Mouse (Mus musculus) B cell, adult 2 months (primary cell): ENCODE measurements around the gene Plcb4.
"Not testable (repeated sequence)": the region's sequence is repeated elsewhere in the genome, so short reads cannot be mapped to it uniquely, and the experiment has no call there.

Experiments used
- DNase-seq, 2 experiments: peaks; one replicate each; pipeline ENCODE4 v3.0.0; 2022

Plcb4 gene

DNA sequence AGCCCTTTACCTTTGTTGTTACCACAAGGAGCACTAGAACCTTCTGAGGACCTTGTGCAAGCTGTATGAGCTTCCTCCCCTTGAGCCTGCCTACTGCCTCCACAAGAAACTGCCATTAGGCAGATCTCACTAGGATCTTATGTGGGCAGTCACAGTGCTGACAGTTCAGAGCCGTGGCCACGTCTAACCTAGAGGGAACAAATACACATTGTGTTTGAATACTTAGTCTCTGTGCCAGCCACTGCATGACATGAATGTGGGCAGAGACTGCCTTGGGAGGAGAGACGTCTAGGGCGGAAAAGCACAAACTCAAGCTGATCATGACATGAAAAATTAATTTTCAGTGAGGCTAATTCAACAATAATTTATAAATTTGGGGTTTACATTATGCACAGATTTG lies 239.2 kb downstream of the Plcb4 start:
- no peak for DNase-seq

DNA sequence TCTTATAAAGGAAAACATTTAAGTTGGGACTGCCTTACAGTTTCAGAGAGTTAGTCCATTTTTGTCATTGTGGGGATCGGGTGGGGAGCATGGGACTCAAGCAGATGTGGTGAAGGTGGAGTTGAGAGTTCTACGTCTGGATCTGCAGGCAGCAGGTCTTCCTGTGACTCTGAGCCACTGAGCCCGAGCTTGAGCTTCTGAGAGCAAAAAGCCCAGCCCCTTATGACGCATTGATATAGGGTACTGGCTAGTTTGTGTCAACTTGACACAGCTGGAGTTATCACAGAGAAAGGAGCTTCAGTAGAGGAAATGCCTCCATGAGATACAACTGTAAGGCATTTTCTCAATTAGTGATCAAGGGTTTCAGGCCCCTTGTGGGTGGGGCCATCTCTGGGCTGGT lies 241.1 kb downstream of the Plcb4 start:
- DNase-seq, result not testable (repeated sequence)

DNA sequence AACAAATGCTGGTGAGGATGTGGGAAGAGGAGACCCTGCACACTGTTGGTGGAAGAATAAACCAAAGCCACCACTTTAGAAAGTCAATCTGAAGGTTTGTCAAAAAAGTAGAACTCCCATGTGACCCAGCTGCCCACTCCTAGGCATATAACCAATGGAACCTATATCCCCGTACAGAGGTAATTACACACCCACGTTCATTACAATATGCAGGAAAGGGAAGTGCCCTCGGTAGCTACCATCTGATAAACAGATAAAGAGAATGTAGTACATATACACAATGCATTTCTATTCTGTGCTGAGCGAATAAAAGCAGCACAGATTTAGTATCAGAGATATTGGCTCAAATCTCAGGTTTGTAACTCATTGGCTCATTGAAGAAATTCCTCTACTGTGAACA lies 242.2 kb downstream of the Plcb4 start:
- no peak for DNase-seq

DNA sequence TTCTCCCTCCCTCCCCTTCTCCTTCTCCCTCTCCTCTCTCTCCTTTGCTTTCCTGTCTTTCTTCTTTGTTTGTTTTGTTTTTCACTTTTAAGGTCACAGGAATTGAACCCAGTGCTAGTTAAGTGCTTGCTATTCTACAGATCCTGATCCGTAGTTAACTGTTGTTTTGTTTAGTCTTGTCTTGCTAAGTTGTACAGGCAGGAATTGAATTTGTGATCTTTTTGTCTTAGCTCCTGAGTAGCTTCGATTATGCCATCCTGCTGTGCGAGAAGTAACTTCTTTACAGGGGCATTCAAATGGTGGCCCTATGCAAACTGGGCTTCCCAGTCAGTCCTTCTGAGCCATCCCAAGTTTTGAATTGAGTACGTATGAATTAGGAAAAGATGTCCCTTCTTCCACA lies 245.5 kb downstream of the Plcb4 start:
- no peak for DNase-seq

DNA sequence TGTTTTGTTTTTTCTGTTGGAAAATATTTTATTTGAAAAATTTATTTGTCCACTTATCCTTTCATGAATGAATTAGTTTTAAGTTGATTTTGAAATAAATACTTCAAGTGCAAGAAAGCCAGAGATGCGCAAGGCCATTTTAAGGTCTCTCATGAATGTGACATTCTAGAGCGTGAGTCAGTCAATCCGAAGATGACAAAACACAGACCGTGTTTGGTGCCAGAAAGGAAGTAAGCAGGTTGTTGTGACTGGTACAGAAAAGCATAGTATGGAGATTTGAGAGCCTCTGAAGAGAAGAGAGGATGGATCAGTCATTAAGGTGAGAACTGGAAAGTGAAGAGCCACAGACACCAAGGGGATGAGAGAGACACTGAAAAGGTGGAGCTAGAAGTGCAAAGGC lies 246.0 kb downstream of the Plcb4 start:
- no peak for DNase-seq

DNA sequence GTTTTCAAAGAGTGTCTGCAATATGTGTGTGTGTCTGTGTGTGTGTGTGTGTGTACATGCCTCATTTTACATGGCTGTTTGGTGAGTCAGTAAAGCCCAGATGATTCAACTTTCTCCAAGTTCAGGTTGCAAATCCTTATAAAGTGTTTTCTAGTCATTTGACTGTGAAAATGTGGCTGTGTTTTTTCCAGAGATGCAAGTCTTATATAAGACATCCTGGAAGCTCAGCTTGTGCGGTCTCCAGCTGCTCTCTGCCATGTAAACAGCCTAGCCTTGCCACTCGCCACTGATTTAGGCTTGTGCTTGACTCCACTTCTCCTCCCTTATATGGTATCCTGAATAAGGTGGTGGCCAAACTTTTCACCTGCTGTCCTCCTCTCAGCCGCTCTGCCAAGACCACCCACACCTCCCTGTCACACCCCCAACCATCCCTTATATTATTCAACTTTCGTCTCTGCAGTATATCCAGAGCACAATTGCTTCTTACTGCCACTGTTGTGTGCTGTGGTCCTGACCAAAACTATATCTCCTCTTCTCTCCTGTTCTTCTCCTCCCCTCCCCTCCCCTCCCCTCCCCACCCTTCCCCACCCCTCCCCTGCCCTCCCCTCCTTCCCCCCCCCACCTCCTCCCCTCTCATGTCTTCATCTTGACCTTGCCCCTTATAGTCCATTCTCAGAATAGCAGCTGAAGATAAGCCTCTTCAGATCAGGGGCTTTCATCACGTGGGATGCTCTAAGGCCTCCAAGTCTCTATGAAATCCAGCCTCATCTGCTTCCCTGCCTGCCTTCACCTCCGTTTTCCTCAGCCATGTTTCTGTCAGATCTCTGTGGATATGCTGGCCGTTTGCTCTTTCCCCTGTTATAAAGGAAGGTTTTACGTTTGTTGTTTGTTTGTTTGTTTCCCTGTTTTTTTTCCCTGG lies 255.8 kb downstream of the Plcb4 start:
- no peak for DNase-seq

DNA sequence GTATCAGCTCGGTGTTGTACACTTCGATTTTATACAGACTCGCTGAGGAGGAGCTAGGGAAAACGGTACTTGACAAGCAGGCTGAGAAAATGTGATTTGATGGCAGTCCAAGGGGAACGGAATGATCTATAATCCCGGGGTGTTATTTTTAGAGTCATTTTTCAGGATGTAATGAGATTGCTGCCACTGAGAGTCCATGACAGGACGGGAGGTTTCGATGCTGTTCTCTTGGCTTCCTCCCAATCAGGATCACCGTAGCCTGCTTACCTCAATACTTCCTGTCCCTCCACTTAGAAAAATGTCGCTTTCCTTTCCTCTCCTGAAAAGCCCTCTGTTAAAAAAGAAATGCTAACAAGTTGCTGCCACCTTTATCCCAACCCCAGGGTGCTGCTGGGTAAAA lies 257.1 kb downstream of the Plcb4 start:
- no peak for DNase-seq

DNA sequence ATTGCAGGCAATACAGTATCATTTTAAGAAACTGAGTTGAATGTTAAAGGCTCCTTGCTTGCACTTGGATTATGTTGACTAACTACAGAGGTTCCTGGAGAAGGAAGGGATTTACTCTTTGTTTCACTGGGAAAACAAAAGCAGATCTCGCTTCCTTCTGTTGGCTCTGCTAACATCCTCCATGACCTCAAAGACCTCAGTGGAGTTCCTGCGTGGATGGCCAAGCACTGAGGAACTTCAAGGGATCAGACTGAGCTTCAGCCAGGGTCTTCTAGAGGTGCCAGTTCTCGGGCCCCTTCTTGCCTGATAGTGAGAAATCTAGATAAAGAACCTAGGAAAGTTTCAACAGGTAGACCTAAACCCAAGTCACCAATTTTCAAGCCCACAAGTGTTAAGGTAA lies 258.2 kb downstream of the Plcb4 start:
- DNase-seq, result no peak

DNA sequence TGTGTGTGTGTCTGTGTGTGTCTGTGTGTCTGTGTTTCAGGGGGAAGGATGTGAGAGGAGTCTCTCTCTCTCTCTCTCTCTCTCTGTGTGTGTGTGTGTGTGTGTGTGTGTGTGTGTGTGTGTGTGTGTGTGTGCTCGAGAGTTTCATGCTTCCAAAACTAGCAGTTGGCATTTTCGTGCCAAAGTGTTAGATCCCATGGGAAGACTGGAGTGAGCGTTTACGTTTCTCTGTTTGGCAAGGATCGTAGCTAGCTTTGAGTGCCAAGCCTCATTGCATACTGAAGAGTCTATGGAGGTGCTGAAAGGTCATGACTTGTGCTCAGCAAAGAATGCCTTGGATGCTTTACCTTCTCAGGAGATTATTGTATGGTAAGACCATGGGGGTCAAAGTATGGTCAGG lies 259.3 kb downstream of the Plcb4 start:
- no peak for DNase-seq

DNA sequence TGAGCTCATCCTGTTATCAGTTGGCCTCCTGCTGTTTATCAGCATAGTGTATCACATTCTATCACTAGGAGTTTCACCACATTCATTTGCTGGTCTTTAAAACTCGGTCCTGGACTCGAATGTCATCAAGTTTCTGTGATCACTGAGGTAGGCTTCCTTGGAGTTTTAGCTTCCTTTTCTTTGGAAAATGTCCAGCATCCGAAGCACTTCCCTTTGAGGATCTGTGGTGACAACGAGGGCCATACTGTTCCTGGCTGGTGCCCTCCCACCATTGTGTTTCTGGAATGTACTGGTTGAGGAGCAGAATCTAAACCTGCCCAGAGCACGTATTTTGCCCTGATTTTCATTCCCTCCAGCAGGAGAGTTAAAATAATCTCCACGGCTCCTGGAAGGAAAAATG lies 260.8 kb downstream of the Plcb4 start:
- no peak for DNase-seq

DNA sequence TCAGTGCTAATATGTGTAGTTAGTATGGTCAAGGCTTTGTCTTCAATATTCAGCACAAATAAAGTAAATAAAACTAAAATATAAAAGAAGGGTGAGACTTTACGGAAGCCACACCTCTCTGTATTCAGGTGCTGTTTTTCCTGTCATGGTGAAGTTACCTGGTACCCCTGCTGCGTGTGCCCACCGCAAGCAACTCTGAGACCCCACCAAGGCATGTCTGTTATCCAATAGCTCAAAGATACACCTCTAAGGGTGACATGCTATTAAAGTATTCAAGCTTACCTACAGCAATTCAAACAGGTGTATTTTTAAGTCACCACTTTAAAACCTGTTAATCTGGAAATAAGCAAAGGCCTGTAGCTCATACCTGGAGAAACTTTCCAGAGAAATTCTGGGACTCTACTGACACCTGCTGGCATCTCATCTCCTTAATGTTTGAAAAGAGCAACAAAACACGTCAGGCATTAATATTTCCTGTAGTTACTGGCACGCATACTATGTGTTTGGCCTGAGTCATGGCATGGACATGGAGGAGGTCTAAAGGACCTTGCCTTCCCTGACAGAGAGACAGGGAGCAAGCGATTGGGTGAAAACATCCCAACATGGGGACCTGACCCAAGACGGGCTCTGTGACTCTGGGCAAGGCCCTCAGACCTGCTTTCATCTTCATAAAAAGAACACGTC lies 268.0 kb downstream of the Plcb4 start:
- DNase-seq, result peak; percentile 16 to 21

DNA sequence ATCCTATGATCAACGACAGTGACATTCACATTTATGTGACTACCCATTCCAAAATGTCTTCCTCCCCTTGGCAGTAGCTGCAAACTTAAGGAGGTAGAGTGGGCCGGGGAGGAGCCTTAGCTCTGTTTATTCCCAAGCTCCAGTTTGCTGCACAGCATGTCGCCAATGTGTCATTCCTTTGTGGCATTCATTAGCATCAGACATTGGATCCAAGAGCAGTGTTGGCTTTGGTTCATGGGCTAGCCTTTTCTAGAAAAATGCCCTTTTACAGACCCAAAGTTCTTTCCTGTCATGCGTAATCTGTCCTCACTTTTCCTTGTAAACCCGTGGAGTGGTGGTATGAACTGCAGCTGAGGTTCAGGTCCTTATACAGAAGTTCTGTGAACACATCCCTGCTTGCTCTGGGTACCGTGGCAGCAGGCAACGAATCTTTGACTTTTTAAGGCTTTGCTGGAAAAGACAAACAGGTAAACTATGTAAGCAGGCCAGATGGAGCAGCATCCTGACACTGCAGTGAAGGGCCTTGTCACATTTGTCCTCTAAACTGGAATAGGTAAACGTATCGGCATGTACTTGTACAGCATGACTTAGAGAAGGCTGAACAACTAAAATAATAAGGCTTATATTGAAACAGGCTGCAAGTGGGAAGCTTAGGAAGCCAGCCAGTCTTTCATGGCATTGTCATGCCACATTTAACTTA lies 270.4 kb downstream of the Plcb4 start:
- no peak for DNase-seq

DNA sequence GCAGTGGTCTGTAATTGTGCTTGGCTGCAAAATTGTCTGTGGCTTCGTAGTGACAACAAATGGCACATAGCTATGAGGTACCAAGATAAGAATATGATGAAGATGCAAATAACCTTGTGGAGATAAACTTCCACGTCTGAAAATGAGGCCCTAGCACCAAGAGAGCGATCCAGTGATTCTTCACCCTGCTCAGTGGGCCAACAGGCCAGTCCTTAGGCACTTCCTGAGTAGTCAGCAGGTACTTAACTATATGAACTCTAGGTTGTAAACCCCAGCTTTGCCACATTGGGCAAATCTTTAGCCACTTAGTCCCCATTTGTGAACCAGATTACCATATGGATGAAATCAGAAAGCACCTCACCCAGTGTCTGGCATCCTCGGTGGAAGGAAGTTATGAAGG lies 271.9 kb downstream of the Plcb4 start:
- DNase-seq, result no peak

DNA sequence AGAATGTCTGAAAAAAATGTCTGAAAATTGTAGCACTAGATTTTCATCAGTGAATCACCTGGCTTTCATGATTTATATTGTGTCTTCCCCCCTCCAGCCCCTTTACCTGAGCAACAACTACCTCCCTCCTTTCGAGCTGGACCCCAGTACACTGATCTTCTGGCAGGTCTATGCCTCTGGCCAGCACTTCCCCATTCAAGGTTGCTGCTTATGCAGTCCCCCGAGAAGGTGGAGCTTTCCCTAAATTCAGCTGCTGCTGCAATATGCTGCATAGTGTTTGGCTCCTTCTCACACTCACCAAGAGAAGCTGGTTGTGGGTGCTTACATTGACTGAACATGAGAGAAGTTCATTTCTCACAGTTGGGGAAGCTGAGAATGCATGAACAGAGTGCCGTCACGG lies 273.8 kb downstream of the Plcb4 start:
- no peak for DNase-seq

DNA sequence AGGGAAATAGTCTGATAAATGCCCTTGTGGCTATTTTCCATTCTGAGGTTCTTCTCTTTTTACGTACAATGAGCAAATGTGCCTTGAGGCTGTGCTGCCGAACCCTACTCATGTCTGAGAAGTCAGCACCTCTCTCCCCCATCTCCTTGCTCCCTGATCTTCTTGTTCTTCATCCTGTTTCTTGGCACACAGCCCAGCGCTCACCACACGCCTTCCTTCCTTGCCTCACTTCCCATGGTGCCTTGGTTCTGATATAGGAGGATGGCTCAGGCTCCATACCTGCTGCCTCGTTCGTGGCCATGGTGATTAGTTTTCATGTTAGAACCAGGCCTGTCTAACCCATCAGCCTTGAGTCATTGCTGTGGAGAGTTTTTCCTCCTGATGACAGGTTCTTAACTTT lies 277.6 kb downstream of the Plcb4 start:
- no peak for DNase-seq

DNA sequence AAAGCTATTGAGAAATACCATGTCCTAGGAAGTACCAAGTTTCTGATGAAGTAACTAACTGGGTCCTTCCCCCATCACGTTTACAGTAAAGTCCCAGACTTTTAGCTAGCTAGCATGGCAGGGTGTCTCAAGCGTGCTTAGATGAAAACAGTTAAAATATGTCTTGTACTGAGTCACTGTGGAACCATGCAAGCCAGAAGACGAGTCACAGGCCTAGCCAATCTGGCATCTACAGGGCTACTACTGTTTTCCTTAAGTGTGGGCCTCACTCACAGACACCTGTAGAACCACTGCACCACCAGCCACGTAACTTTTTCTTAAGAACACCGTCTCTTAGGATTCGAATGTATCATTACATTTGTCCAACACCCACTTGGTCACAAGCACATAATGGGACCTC lies 278.8 kb downstream of the Plcb4 start:
- no peak for DNase-seq

DNA sequence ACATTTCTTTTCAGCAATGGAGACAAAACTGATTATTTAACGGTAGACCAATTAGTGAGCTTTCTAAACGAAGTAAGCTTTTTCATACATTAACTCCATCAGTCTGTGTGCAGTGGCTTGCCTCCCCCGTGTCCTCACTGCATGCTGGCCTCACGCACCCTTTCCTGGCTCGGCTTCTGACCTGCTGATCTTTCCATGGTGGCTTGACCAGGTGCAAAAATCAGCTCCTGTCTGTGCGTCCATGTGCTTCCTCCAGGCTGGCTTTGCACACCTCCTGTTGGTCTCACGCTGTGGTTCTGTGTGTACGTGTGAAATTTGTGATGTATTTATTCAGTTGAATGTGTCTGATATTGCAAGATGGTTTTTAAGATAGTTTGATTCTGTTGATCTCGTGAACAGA lies 281.1 kb downstream of the Plcb4 start:
- DNase-seq, result no peak

DNA sequence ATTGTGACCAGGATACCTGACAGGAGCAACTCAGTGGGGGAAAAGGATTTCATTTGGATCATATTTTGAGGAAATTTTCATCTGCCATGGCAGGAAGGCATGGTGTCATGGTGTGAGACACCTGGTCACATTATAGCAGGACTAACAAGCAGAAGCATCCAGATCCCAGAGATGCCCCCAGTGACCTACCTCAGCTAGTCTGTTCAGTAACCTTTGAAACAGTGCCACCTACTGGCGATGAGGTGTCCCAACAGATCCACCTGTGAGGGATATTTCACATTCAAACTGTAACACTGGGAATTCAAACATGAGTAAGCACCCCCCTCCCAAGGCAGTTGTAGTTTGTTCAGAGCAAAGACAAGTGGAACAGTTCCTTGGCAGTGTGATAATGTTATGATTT lies 289.0 kb downstream of the Plcb4 start:
- no peak for DNase-seq

DNA sequence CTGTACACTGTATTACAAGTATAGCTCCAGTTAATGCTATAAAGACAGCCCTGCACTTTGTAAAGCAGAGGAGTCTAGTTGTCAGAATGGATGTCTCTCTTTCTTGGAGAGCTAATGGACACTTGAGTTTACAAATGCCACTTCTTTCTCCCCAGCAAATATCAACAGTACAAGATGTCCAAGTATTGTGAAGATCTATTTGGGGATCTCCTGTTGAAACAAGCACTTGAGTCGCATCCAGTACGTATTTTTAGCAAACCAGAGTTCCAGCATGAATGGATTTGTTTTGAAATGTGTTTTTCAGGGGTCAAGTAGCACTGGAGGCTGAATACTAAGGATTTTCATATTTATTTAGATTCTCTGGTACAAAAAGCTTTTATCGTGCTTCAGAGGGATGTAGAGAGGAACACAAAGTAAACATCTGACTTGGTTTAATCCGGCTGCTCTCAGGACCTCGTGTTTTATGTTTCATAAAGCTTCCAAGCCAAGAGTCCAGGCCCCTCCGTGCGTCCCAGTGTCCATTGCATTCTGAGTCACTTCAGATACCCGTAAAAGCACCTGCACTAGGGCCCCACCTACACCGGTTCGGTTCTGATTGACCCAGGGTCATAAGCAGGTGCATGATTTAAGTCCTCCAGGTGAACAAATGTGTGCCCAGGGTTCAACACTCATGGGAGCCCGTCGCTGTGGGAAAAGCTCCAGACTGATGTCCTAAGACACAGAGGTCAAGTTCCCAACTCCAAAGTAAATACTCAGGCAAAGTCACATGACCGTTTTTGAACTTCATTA lies 296.1 kb downstream of the Plcb4 start:
- DNase-seq, result no peak

DNA sequence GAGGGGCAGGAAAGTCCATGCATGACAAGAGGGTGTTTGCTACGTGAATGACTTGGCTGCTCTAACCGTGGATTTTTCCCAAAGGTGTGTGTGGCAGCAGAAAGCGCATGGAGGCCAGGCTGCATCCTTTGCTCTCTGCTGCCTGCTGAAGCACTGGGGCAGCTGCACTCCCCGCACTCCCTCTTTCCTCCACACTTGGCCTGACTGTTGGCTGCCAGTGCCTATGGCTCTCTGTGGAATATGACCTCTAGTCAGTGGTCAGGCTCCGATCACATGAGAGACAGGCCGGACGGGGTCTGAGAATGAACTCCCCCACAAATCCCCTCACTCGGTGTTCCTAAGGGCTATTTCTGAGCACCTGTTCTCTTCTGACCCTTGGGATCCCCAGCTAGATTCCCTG lies 297.0 kb downstream of the Plcb4 start:
- DNase-seq, result no peak

DNA sequence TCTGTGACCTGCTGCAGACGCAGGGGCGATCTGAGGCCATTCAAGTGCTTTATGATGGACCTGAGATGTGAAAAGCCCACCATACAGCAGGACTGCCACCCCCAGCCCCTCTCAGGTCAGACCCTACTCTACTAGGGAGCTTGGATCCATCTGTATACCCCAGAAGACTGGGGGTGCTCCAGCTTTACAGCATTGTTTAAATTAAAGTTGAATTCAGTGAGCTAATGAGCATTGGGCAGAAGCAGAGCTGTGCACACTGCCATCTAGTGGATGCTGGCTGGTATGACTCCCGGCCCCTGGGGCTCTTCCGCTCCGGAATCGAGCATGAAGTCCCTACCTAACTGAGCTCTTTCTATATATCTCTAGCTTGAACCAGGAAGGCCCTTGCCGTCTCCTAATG lies 298.9 kb downstream of the Plcb4 start:
- peak; percentile 49 to 58 for DNase-seq

DNA sequence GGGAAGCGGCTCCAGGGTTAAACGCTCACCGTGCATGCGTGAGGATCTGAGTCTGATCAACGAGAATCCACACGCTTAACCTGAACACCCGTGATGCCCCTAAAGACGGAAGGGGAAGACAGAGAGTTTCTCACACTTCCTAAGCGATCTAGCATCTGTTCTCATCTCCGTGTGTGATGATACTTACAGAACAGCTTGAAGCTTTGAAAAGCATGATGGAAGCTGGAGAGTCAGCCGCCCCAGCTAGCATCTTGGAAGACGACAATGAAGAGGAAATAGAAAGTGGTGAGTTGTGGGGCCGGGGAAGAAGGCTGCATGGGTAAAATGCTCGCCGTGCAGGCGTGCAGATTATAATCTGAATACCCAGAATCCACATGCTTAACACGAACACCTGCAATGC lies 299.6 kb downstream of the Plcb4 start:
- no peak for DNase-seq

DNA sequence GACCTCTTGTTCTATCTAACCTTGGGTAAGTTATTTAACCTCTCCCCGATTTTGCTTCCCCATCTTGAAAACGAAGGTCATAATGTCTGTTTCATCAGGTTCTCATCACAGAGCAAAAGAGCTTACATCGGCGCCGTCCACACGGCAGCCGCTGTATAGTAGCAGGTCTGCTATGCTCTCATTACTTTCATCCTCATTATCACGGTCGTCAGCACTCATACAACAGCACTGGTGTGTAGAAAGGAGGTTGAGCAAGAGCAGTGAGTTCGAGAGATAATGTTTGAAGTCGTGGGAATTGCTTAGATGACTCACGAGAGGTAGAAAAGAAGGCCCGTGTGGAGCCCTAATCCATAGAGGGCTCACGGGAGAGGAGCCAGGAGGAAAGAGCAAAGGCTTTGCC lies 304.3 kb downstream of the Plcb4 start:
- DNase-seq, result no peak
